Mouse (Mus musculus): Measurements from ENCODE around the gene Muc15. TPM values are rescaled to one million over a fixed set of nuclear protein-coding genes. Genes with fewer than 3 reads are reported as not detected.
A peak's percentile ranks its signal among the peaks of the same experiment; 100 is the strongest.

Gene Muc15
- total RNA-seq (2014; rRNA removed; ENCODE audit: low replicate concordance) (not detected in 2 replicates), polyA plus RNA-seq (2015; fragmentation: Nextera tagmentation; extraction: Ambion mirVana) (not detected in 2 replicates)

DNA sequence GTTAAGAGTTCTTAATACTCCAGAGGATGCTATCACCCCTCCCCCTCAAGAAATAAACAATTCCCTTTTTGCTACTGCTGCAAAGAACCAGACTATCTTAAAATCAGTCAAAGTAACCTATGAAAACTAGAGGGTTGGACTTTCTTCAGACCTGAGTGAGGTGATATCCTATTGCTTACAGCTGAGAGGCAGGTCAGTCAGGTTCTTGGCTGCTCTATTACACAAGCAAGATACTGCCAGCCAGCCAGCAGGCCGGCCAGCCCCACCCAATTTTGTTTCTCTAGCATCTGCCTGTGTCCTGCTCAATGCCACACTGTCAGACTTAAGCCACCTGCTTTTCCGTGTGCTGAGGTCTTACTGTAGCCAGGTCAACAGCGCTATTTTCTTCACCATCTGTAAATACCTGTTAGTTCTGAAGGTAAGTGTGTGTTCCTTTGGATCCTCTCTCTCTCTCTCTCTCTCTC lies at the start of gene Muc15:
Gene Muc15, plus strand, starts transcription at position 51 of the 464 bp plus-strand sequence.
- H3K27ac ChIP-seq (ENCODE audit: low read depth) = no peak within 1 kb of the TSS
- no peaks in the 10 kb centered on the region for H3K9me3 ChIP-seq (replicated peaks; ENCODE audit: control insufficient read depth, low read length)
- H3K9ac ChIP-seq (replicated peaks; ENCODE audit: low read depth, low read length) = no peak within 1 kb of the TSS
- H3K36me3 ChIP-seq (replicated peaks; ENCODE audit: control insufficient read depth, insufficient read depth, low read length) = no peaks in the 10 kb centered on the region
- TF ChIP-seq CTCF (IDR thresholded peaks at IDR 0.05; ENCODE audit: low read depth) (no peak), EP300 (IDR thresholded peaks at IDR 0.05; ENCODE audit: low read depth) (no peak)
- DNase-seq (ENCODE audit: low spot score) (no peak), ATAC-seq (ENCODE audit: insufficient read depth, low read depth) (no peak)
- no peak within 1 kb of the TSS for H3K4me2 ChIP-seq (ENCODE audit: low read depth, low read length)
- no peaks in the 10 kb centered on the region for H3K4me1 ChIP-seq (ENCODE audit: control insufficient read depth, insufficient read depth)
- H3K27me3 ChIP-seq (ENCODE audit: control insufficient read depth, insufficient read depth, low read length) = no peaks in the 10 kb centered on the region
- 54% methylated on average over 3 of the region's 3 CpGs for WGBS
- H3K4me3 ChIP-seq (ENCODE audit: low read depth, low read length) = no peak within 1 kb of the TSS

DNA sequence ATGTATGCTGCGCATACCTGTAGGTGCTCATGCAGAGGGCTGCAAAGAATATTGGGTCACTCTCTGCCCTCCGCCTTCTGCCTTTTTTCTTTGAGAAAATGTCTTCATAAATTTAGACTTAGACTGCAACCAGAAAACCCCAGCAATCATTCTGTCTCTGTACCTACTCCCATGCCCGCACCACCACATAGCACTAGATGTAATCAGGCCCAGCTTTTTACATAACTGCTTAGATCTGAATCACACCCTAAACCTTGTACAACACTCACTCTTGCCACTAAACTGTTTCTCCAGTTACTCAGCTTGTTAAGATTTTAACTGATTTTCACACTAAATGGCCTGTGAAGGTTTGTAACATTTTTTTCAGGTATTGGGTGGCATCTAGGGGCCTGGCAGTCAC lies 11.7 kb upstream of the Muc15 start:
- TF ChIP-seq EP300 (IDR thresholded peaks at IDR 0.05; ENCODE audit: low read depth) (no peak), CTCF (IDR thresholded peaks at IDR 0.05; ENCODE audit: low read depth) (no peak)
- no peak overlapping the region for H3K4me2 ChIP-seq (ENCODE audit: low read depth, low read length)
- H3K9me3 ChIP-seq (replicated peaks; ENCODE audit: control insufficient read depth, low read length) = no peaks in the 10 kb centered on the region
- no peak overlapping the region for H3K27ac ChIP-seq (ENCODE audit: low read depth)
- 89% methylated on average over 3 of the region's 3 CpGs for WGBS
- DNase-seq (ENCODE audit: low spot score) = no peak
- ATAC-seq (ENCODE audit: insufficient read depth, low read depth) = no peak
- H3K36me3 ChIP-seq (replicated peaks; ENCODE audit: control insufficient read depth, insufficient read depth, low read length) = no peaks in the 10 kb centered on the region
- H3K4me1 ChIP-seq (ENCODE audit: control insufficient read depth, insufficient read depth) = no peaks in the 10 kb centered on the region; the same call in 1 of the 2 replicates
- H3K4me3 ChIP-seq (ENCODE audit: low read depth, low read length) = no peak overlapping the region
- no peak overlapping the region for H3K9ac ChIP-seq (replicated peaks; ENCODE audit: low read depth, low read length)
- no peaks in the 10 kb centered on the region for H3K27me3 ChIP-seq (ENCODE audit: control insufficient read depth, insufficient read depth, low read length)

DNA sequence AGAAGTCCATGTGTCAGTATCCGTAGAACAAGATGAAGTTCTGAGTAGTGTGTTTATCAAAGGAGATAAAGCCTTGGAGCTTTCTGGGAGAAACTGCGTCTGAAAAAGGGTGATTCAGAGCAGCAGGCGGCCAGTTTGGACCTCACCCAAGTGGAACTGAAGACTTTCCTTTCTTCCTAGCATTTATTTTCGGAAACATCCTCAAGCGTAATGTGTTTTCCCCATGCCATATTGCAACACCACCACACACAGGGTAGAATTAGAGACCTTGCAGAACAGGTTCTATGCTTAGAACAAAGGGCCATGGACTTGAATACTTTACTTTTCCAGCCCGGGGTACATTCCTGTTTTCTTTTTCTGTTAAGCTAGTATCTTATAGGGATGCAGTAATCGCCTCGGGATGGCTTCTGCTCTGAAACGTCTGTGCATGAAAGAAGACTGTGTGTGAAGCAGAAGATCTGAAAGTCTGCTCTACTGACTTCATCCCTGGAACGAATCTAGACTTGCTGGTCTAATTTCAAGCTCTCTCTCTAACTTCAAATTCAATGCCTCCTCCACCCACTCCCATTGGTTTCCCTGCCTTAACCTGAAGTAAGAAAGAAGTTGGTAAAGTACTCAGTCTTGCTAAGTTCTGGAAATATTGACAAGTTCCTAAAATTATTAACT lies 11.0 kb upstream of the Muc15 start:
- Histone ChIP-seq H3K4me3 (ENCODE audit: low read depth, low read length) (no peak overlapping the region), H3K4me2 (ENCODE audit: low read depth, low read length) (peak overlapping the region; percentile 3; the same call in 1 of the 2 replicates), H3K36me3 (replicated peaks; ENCODE audit: control insufficient read depth, insufficient read depth, low read length) (no peaks in the 10 kb centered on the region), H3K27ac (ENCODE audit: low read depth) (no peak overlapping the region), H3K27me3 (ENCODE audit: control insufficient read depth, insufficient read depth, low read length) (no peaks in the 10 kb centered on the region), H3K9ac (replicated peaks; ENCODE audit: low read depth, low read length) (no peak overlapping the region), H3K4me1 (ENCODE audit: control insufficient read depth, insufficient read depth) (no peaks in the 10 kb centered on the region; the same call in 1 of the 2 replicates), H3K9me3 (replicated peaks; ENCODE audit: control insufficient read depth, low read length) (no peaks in the 10 kb centered on the region)
- TF ChIP-seq CTCF (IDR thresholded peaks at IDR 0.05; ENCODE audit: low read depth) (no peak), EP300 (IDR thresholded peaks at IDR 0.05; ENCODE audit: low read depth) (no peak)
- ATAC-seq (ENCODE audit: insufficient read depth, low read depth) (no peak), DNase-seq (ENCODE audit: low spot score) (peak; percentile 69)
- WGBS = 42% methylated on average over 10 of the region's 10 CpGs

DNA sequence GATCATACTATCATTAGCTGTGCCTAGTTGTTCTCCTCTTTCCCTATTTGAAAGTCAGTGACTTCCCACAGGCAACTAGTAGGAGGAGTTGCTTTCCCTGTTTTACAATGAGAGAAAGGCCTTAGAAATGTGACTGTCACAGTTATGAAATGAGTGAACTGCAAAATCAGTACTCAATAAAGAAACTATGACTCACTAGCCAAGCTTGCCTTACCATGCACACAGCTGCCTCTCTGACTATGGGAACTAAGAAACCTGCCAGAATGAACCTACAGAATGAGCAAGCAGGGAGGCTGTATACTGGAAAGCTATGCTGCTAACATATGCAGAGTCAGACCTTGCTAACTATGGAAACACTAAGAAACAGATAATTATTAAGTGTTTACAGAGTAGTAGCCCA lies 2.1 kb upstream of the Muc15 start:
- H3K4me1 ChIP-seq (ENCODE audit: control insufficient read depth, insufficient read depth) = no peaks in the 10 kb centered on the region
- ATAC-seq (ENCODE audit: insufficient read depth, low read depth) (no peak), DNase-seq (ENCODE audit: low spot score) (no peak)
- H3K4me3 ChIP-seq (ENCODE audit: low read depth, low read length) = no peak overlapping the region
- TF ChIP-seq CTCF (IDR thresholded peaks at IDR 0.05; ENCODE audit: low read depth) (no peak), EP300 (IDR thresholded peaks at IDR 0.05; ENCODE audit: low read depth) (no peak)
- H3K4me2 ChIP-seq (ENCODE audit: low read depth, low read length) = no peak overlapping the region
- no peaks in the 10 kb centered on the region for H3K27me3 ChIP-seq (ENCODE audit: control insufficient read depth, insufficient read depth, low read length)
- H3K9me3 ChIP-seq (replicated peaks; ENCODE audit: control insufficient read depth, low read length) = no peaks in the 10 kb centered on the region
- H3K9ac ChIP-seq (replicated peaks; ENCODE audit: low read depth, low read length) = no peak overlapping the region
- H3K36me3 ChIP-seq (replicated peaks; ENCODE audit: control insufficient read depth, insufficient read depth, low read length) = no peaks in the 10 kb centered on the region
- no peak overlapping the region for H3K27ac ChIP-seq (ENCODE audit: low read depth)

DNA sequence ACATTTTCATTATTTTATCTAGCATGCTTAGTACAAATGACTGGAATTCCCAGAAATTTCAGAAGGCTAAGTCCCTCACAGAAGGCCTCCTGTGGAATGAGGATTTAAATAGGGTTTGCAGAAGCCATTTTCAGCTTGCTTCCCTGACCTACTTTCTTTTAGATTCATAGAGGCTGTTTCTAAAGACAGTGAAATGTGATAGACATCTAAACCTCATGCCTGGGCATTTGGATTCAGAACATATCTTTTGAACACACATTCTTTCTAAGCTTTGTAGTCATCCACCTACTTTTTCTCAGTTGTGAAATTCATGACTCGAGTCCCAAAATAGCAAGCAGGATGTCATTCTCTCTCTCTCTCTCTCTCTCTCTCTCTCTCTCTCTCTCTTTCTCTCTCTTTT lies 1.1 kb downstream of the Muc15 start:
- Histone ChIP-seq H3K4me1 (ENCODE audit: control insufficient read depth, insufficient read depth) (no peaks in the 10 kb centered on the region), H3K9ac (replicated peaks; ENCODE audit: low read depth, low read length) (no peak overlapping the region), H3K36me3 (replicated peaks; ENCODE audit: control insufficient read depth, insufficient read depth, low read length) (no peaks in the 10 kb centered on the region), H3K4me2 (ENCODE audit: low read depth, low read length) (no peak overlapping the region), H3K9me3 (replicated peaks; ENCODE audit: control insufficient read depth, low read length) (no peaks in the 10 kb centered on the region), H3K27me3 (ENCODE audit: control insufficient read depth, insufficient read depth, low read length) (no peaks in the 10 kb centered on the region), H3K27ac (ENCODE audit: low read depth) (no peak overlapping the region), H3K4me3 (ENCODE audit: low read depth, low read length) (no peak overlapping the region)
- TF ChIP-seq CTCF (IDR thresholded peaks at IDR 0.05; ENCODE audit: low read depth) (no peak), EP300 (IDR thresholded peaks at IDR 0.05; ENCODE audit: low read depth) (no peak)
- DNase-seq (ENCODE audit: low spot score) (no peak), ATAC-seq (ENCODE audit: insufficient read depth, low read depth) (no peak)
- 47% methylated on average over 1 of the region's 1 CpGs for WGBS

DNA sequence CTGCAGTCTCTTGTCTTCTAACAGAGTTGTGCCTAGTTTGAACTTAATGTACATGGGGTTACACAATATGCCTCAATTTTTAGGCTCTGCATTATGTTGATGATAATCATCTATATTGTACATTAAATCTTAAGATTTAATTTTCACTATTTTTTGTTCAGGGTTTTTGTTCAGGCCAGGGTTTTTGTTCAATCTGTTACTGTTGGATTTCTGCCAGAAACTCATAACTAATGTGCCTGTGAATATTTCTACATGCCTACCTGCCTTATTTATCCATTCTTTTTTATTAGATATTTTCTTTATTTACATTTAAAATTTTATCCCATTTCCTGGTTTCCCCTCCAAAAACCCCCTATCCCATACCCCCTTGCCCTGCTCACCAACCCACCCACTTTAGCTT lies 5.0 kb downstream of the Muc15 start:
- no peak for ATAC-seq (ENCODE audit: insufficient read depth, low read depth)
- Histone ChIP-seq H3K4me1 (ENCODE audit: control insufficient read depth, insufficient read depth) (no peaks in the 10 kb centered on the region), H3K4me2 (ENCODE audit: low read depth, low read length) (no peak overlapping the region), H3K9ac (replicated peaks; ENCODE audit: low read depth, low read length) (no peak overlapping the region), H3K9me3 (replicated peaks; ENCODE audit: control insufficient read depth, low read length) (no peaks in the 10 kb centered on the region), H3K36me3 (replicated peaks; ENCODE audit: control insufficient read depth, insufficient read depth, low read length) (no peaks in the 10 kb centered on the region), H3K4me3 (ENCODE audit: low read depth, low read length) (no peak overlapping the region), H3K27me3 (ENCODE audit: control insufficient read depth, insufficient read depth, low read length) (no peaks in the 10 kb centered on the region), H3K27ac (ENCODE audit: low read depth) (no peak overlapping the region)
- no peak for DNase-seq (ENCODE audit: low spot score)
- TF ChIP-seq EP300 (IDR thresholded peaks at IDR 0.05; ENCODE audit: low read depth) = no peak
- TF ChIP-seq CTCF (IDR thresholded peaks at IDR 0.05; ENCODE audit: low read depth) = no peak
